Comparison of ENCODE assay signal across 14 mouse cellular contexts in genomic region chrX:59243176-59243575, GRCm38 (mm10).
"Had no signal": no experiment of that assay in that cellular context is flagged by ENCODE, and none has a peak within 500 bp of the region (broad histone marks: within the 10 kb centered on the region; RNA-seq: fewer than 3 reads in every experiment).

No protein-coding gene starts in this region.

- ATAC-seq: midbrain, embryonic 15.5 days had no signal

- H3K4me3 ChIP-seq: left cerebral cortex, adult 2 months; limb, embryonic 10.5 days; liver, embryonic 15.5 days; midbrain, embryonic 15.5 days; neural tube, embryonic 12.5 days had no signal

- H3K27me3 ChIP-seq: liver, embryonic 15.5 days; midbrain, embryonic 15.5 days; neural tube, embryonic 12.5 days had no signal

- H3K36me3 ChIP-seq: limb, embryonic 10.5 days; liver, embryonic 15.5 days; midbrain, embryonic 15.5 days; neural tube, embryonic 12.5 days had no signal

- DNase-seq: kidney, postnatal 25 days; lung, embryonic 14.5 days; lung, postnatal 10 days; lung, postnatal 4 days; thymus, adult 18-20 months; thymus, postnatal 14 days had no signal

- H3K4me2 ChIP-seq: liver, embryonic 11.5 days; liver, embryonic 15.5 days; lung, embryonic 14.5 days; midbrain, embryonic 11.5 days; midbrain, embryonic 15.5 days; neural tube, embryonic 12.5 days had no signal

- H3K27ac ChIP-seq: left cerebral cortex, adult 2 months; limb, embryonic 10.5 days; liver, embryonic 15.5 days; midbrain, embryonic 15.5 days; neural tube, embryonic 12.5 days; stomach, postnatal 0 days had no signal

- H3K9ac ChIP-seq: liver, embryonic 15.5 days; lung, embryonic 14.5 days; midbrain, embryonic 15.5 days; neural tube, embryonic 12.5 days had no signal

- H3K9me3 ChIP-seq: limb, embryonic 10.5 days; liver, embryonic 15.5 days; midbrain, embryonic 15.5 days; neural tube, embryonic 12.5 days had no signal

- H3K4me1 ChIP-seq: limb, embryonic 10.5 days; liver, embryonic 15.5 days; midbrain, embryonic 15.5 days; neural tube, embryonic 12.5 days had no signal
